Mouse (Mus musculus): ENCODE results near the gene Gm20772.
"Not testable (repeated sequence)": the region's sequence is repeated elsewhere in the genome, so short reads cannot be mapped to it uniquely, and the experiment has no call there.

Gene Gm20772

DNA sequence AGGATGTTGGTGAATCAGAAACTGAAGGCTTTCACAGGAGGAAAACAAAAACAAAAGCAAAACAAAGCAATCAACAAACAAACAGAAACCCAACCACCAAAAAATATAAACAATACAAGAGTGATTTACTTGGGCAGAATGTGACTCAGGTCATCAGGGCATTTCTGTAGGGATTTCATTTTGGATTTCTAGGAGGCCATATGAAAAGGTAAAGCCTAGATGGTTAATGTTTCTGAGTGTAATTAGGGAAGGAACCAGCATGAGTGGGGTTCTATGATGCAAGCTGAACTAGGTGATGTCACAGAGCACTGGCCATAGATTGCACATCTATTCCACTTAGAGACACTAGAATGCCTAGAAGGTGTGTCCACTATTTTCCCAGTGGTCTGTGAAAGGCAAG lies at the start of gene Gm20772, which contains the start of gene Gm20831:
Gm20772 (plus strand) TSS at position 301 of the 400 bp plus-strand sequence.
Gm20831 (plus strand) TSS at position 301 of the 400 bp plus-strand sequence.
- not testable (repeated sequence) for DNase-seq

DNA sequence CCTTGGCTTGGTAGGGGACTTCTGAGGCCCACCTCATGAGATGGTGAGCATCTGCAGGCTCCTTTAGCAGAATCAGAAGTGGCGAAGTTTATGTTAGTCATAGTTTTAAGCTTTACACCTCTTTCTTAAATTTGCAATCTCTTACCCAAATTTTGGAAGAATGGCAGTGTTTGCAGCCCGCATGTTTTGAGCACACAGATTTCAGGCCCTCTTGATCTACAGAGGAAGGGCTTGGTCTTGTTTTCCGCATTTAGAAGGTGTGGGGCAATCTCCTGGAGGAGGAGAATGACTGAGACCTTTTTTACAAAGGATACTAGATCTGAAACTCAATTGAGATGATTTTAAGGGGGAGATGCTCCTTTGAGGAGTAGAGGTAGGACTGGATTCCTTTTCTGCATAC lies 28.4 kb upstream of the Gm20772 start, which contains the start of gene Gm21904:
Gm21904 (minus strand) TSS at position 101 of the 400 bp plus-strand sequence.
- not testable (repeated sequence) for DNase-seq
